Mouse (Mus musculus) heart, embryonic 16.5 days (tissue): ENCODE measurements at regions not wholly inside any gene's neighbourhood (a gene's known extent, or its start where the extent isn't known, plus 50 kb on each side); places are given as distances from the start of the nearest gene placed in this dataset.

Experiments
- ATAC-seq: fragments of 200-750 bp; cut with Nextera tagmentation; replicated peaks from 2 replicates; pipeline ENCODE4 v1.8.0; 2017; ENCODE audit warnings: moderate number of reproducible peaks; ENCODE audit not compliant: insufficient read depth, low FRiP score; ENCODE audit errors: extremely low read depth
- H3K27ac ChIP-seq: fragments of 300-500 bp; sonication (generic); 2 replicates; pipeline ENCODE4 v1.5.1; 2014; ENCODE audit warnings: mild to moderate bottlenecking, low read length, control low read depth, moderate library complexity
- H3K27me3 ChIP-seq: fragments of 300-500 bp; sonication (generic); 2 replicates; pipeline ENCODE4 v1.6.1; 2014; ENCODE audit warnings: low read length, mixed read lengths; ENCODE audit not compliant: control insufficient read depth, insufficient read depth
- H3K36me3 ChIP-seq: fragments of 300-500 bp; sonication (generic); 2 replicates; pipeline ENCODE4 v1.6.1; 2014; ENCODE audit not compliant: control insufficient read depth, insufficient read depth
- H3K4me1 ChIP-seq: fragments of 300-500 bp; sonication (generic); 2 replicates; pipeline ENCODE4 v1.6.1; 2014; ENCODE audit warnings: low read length, mixed read lengths; ENCODE audit not compliant: control insufficient read depth, insufficient read depth
- H3K4me2 ChIP-seq: fragments of 300-500 bp; sonication (generic); 2 replicates; pipeline ENCODE4 v1.6.1; 2014; ENCODE audit warnings: low read depth, mild to moderate bottlenecking, control low read depth, low read length
- H3K4me3 ChIP-seq: fragments of 300-500 bp; sonication (generic); 2 replicates; pipeline ENCODE4 v1.5.1; 2014; ENCODE audit warnings: mild to moderate bottlenecking, control low read depth, low read length
- H3K9ac ChIP-seq: fragments of 300-500 bp; sonication (generic); 2 replicates; pipeline ENCODE4 v1.6.1; 2014; ENCODE audit warnings: low read length, control low read depth
- H3K9me3 ChIP-seq: fragments of 300-500 bp; sonication (generic); replicated peaks from 2 replicates; pipeline ENCODE4 v1.6.1; 2016; ENCODE audit warnings: low read length; ENCODE audit not compliant: control insufficient read depth
- WGBS: fragments of 180-500 bp; shearing (Covaris S2); extraction: QIAGEN DNeasy Blood & Tissue Kit; methylation state at CpG from one replicate; pipeline ENCODE4 v1.1.7; 2014; 5-methylcytosine and 5-hydroxymethylcytosine counted together

- H3K9me3 ChIP-seq = no peaks in the 10 kb centered on the region
- no peaks in the 10 kb centered on the region for H3K4me1 ChIP-seq
- no peak overlapping the region for H3K9ac ChIP-seq
- H3K36me3 ChIP-seq = no peaks in the 10 kb centered on the region
- ATAC-seq = no peak
- H3K27ac ChIP-seq = no peak overlapping the region
- H3K4me3 ChIP-seq = no peak overlapping the region
- no peak overlapping the region for H3K4me2 ChIP-seq
- no peaks in the 10 kb centered on the region for H3K27me3 ChIP-seq
- 63% methylated on average over 6 of the region's 6 CpGs for WGBS
Observed at GRCm38 (mm10) chr9:53045788-53046187, 202.1 kb downstream of the Ddx10 start.

GRCm38 (mm10) chr9:53033797-53034196 is 214.1 kb downstream of the Ddx10 start:
- Histone ChIP-seq H3K4me3 (no peak overlapping the region), H3K4me2 (no peak overlapping the region), H3K9me3 (no peaks in the 10 kb centered on the region), H3K4me1 (no peaks in the 10 kb centered on the region), H3K9ac (no peak overlapping the region), H3K27ac (no peak overlapping the region), H3K27me3 (no peaks in the 10 kb centered on the region), H3K36me3 (no peaks in the 10 kb centered on the region)
- WGBS = 77% methylated on average over 4 of the region's 4 CpGs
- ATAC-seq = no peak

GRCm38 (mm10) chr9:53022096-53022495 is 225.8 kb downstream of the Ddx10 start:
- Histone ChIP-seq H3K4me2 (no peak overlapping the region), H3K27ac (no peak overlapping the region), H3K4me1 (no peaks in the 10 kb centered on the region), H3K27me3 (no peaks in the 10 kb centered on the region), H3K36me3 (no peaks in the 10 kb centered on the region), H3K9ac (no peak overlapping the region), H3K9me3 (no peaks in the 10 kb centered on the region), H3K4me3 (no peak overlapping the region)
- no peak for ATAC-seq
- 65% methylated on average over 4 of the region's 4 CpGs for WGBS

GRCm38 (mm10) chr9:53010741-53011140 is 237.1 kb downstream of the Ddx10 start:
- no peak overlapping the region for H3K4me3 ChIP-seq
- H3K9me3 ChIP-seq = peaks cover 2% of the 10 kb centered on the region; the same call in 1 of the 2 replicates
- H3K9ac ChIP-seq = no peak overlapping the region
- H3K36me3 ChIP-seq = no peaks in the 10 kb centered on the region
- no peak overlapping the region for H3K4me2 ChIP-seq
- WGBS = 81% methylated on average over 9 of the region's 9 CpGs
- no peaks in the 10 kb centered on the region for H3K27me3 ChIP-seq
- H3K4me1 ChIP-seq = no peaks in the 10 kb centered on the region
- ATAC-seq = no peak
- H3K27ac ChIP-seq = no peak overlapping the region

- Histone ChIP-seq H3K4me3 (no peak overlapping the region), H3K27me3 (no peaks in the 10 kb centered on the region), H3K27ac (no peak overlapping the region), H3K9me3 (no peaks in the 10 kb centered on the region), H3K4me1 (no peaks in the 10 kb centered on the region), H3K4me2 (no peak overlapping the region), H3K9ac (no peak overlapping the region), H3K36me3 (no peaks in the 10 kb centered on the region)
- 87% methylated on average over 10 of the region's 10 CpGs for WGBS
- no peak for ATAC-seq
Observed at GRCm38 (mm10) chr9:53007395-53007794, 240.5 kb downstream of the Ddx10 start.

- Histone ChIP-seq H3K9ac (no peak overlapping the region), H3K9me3 (no peaks in the 10 kb centered on the region), H3K27ac (no peak overlapping the region), H3K27me3 (no peaks in the 10 kb centered on the region), H3K4me2 (no peak overlapping the region), H3K4me1 (no peaks in the 10 kb centered on the region), H3K36me3 (no peaks in the 10 kb centered on the region), H3K4me3 (no peak overlapping the region)
- ATAC-seq = no peak
- 70% methylated on average over 1 of the region's 1 CpGs for WGBS
Observed at GRCm38 (mm10) chr9:53006085-53006484, 241.8 kb downstream of the Ddx10 start.

GRCm38 (mm10) chr9:53004253-53004978 is 243.4 kb downstream of the Ddx10 start:
- 66% methylated on average over 3 of the region's 3 CpGs for WGBS
- Histone ChIP-seq H3K4me3 (no peak overlapping the region), H3K4me1 (no peaks in the 10 kb centered on the region), H3K4me2 (no peak overlapping the region), H3K9ac (no peak overlapping the region), H3K27ac (no peak overlapping the region), H3K36me3 (no peaks in the 10 kb centered on the region), H3K9me3 (no peaks in the 10 kb centered on the region), H3K27me3 (no peaks in the 10 kb centered on the region)
- no peak for ATAC-seq

GRCm38 (mm10) chr9:52976041-52976440 is 271.8 kb downstream of the Ddx10 start:
- H3K27me3 ChIP-seq = no peaks in the 10 kb centered on the region
- H3K4me1 ChIP-seq = no peaks in the 10 kb centered on the region
- ATAC-seq = no peak
- H3K27ac ChIP-seq = no peak overlapping the region
- H3K4me3 ChIP-seq = no peak overlapping the region
- 56% methylated on average over 1 of the region's 1 CpGs for WGBS
- H3K9me3 ChIP-seq = no peaks in the 10 kb centered on the region
- no peak overlapping the region for H3K4me2 ChIP-seq
- H3K9ac ChIP-seq = no peak overlapping the region
- H3K36me3 ChIP-seq = no peaks in the 10 kb centered on the region

- no peaks in the 10 kb centered on the region for H3K36me3 ChIP-seq
- H3K27ac ChIP-seq = peak overlapping the region; percentile 15; the same call in 1 of the 2 replicates
- 58% methylated on average over 4 of the region's 4 CpGs for WGBS
- H3K4me2 ChIP-seq = no peak overlapping the region
- H3K4me1 ChIP-seq = peaks cover 2% of the 10 kb centered on the region; the same call in 1 of the 2 replicates
- no peaks in the 10 kb centered on the region for H3K27me3 ChIP-seq
- H3K9me3 ChIP-seq = no peaks in the 10 kb centered on the region
- no peak for ATAC-seq
- H3K9ac ChIP-seq = no peak overlapping the region
- H3K4me3 ChIP-seq = no peak overlapping the region
Observed at GRCm38 (mm10) chr9:52965631-52966030, 282.2 kb downstream of the Ddx10 start.
